Mouse (Mus musculus): ENCODE results near the gene Rheb. TPM values are rescaled to one million over a fixed set of nuclear protein-coding genes. Genes with fewer than 3 reads are reported as not detected.
A peak's percentile ranks its signal among the peaks of the same experiment; 100 is the strongest.
"Not testable (repeated sequence)": the region's sequence is repeated elsewhere in the genome, so short reads cannot be mapped to it uniquely, and the experiment has no call there.

Rheb gene
- polyA plus RNA-seq, 2 experiments from 2014 or later, result 72.8 to 96.1 TPM

DNA sequence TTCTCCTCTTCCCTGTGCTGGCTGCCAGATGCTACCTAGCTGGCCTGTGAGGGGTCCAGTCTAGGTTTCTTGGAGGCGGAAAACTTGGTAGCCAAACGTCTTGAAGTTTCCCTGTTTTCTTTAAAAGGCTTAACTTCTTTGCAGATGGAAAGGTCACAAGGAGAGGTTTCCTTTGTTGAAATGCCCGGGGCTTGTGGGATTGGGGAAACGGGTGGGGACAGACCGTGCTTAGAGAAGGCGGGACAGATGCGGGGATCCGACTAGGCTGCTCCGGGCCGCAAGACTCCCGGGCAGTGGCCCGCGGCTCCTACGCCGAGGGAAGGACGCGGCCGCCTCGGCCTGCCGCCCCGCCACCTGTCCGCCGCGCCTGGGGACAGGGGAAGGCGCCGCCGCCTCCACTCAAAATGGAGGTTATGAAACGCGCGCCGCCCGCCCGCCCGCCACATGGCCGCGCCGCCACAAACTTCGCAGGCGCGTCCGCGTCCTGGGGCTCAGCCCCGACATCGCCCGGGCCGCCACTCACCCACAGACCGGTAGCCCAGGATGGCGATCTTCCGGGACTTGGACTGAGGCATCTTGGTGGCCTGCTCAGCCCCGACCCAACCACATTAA is 656 bp downstream of the Rheb start:
- peak; percentile 7 for ATAC-seq

DNA sequence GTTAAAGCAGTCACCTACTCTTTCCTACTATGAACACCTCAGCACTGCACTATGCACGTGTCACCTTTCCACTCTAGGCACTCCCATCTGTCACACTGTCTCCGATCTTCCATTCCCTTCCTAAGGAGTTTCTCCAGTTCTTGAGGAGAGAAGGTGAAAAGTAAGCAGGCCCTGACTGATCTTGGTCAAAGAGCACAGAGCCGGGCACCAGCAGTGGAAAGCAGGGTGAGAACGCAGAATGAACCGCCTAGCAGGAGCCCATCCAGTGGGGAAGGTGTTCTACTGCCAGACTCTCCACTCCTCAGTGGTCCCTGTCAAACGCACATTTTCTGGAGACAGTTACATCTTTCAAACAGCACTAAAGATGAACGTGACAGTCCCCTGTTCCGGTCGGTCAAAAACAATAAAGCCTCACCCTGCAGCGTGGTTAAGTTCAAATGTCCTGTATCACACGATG is 1.4 kb downstream of the Rheb start:
- ATAC-seq, result no peak

GRCm38 (mm10) chr5:24834491-24834890 is 7.9 kb downstream of the Rheb start:
- no peak for ATAC-seq

GRCm38 (mm10) chr5:24831912-24832311 is 10.5 kb downstream of the Rheb start:
- ATAC-seq, result no peak

GRCm38 (mm10) chr5:24828446-24828845 is 14.0 kb downstream of the Rheb start:
- ATAC-seq, result no peak

DNA sequence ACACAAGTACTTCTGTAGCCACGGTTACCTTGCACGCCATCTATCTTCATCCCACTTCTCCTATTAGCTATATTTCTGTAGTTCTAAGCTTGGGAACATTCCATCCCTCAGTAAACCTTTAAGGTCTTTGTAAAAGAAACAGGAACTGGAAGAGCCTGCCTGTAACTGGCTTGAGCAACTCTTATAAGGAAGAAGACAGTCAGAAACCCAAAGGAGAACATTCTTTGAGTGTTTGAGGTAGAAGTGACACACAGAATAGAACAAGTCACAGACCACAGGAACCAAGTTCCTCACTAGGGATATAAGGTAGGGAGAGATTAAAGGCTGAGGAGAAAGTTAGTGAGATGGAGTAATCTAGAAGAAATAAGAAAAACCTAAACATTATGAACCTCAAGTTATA is 15.3 kb downstream of the Rheb start:
- no peak for ATAC-seq

GRCm38 (mm10) chr5:24826056-24826770 is 16.2 kb downstream of the Rheb start:
- no peak for ATAC-seq

- ATAC-seq, result peak; percentile 52
Observed at GRCm38 (mm10) chr5:24825365-24826055, 16.9 kb downstream of the Rheb start.

- peak; percentile 32 for ATAC-seq
Observed at GRCm38 (mm10) chr5:24823864-24824405, 18.5 kb downstream of the Rheb start.

DNA sequence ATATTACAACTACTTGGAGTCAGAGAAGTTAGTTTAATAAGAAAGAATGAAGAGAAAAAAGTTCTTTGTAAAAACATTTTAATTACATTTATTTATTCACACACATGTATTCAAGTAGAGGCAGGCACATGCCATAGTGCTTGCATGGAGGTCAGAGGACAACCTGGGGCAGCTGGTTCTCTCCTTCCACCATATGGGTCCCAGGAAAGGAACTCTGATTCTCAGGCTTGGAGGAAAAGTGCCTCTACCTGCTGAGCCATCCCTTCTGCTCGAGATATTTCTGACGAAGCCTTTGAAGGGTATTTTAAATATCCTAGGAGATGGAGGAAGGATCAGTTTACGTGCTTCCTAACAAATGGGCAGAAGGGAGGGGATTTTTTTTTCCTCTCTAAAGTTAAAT is 19.6 kb downstream of the Rheb start:
- no peak for ATAC-seq

DNA sequence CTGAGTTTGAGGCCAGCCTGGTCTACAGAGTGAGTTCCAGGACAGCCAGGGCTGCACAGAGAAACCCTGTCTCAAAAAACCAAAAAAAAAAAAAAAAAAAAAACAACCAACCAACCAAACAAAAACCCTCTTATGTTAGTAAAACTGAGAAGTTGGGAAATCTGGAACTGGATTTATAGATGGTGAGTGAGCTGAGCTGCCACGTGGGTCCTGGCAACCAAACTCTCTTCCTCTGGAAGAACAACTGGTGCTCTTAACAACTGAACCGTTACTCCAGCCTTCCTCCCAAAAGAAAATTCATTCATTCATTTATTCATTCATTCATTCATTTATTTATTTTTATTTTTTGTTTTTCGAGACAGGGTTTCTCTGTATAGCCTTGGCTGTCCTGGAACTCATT is 20.2 kb downstream of the Rheb start:
- not testable (repeated sequence) for ATAC-seq

DNA sequence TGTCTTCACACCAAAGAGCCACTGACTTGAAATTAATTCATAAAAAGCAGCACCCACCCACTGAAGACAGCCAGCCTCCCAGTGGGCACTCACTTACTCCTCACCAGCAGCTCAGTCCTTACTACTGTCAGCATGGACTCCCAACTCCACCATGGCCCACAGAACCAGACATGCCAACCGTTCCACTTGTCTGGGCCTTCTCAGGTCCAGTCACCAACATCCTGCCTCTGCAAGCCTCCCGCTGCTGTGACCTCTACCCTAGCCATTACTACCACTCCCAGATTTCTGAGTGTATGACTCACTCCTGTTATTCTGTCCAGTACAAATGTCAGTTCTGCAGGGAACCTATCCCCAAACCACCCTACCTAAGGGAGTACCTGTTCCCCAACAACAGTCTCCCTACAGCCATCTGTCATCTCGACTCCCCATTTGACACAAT is 21.0 kb downstream of the Rheb start:
- no peak for ATAC-seq

GRCm38 (mm10) chr5:24820627-24821026 is 21.8 kb downstream of the Rheb start:
- no peak for ATAC-seq

GRCm38 (mm10) chr5:24817191-24817590 is 25.2 kb downstream of the Rheb start:
- no peak for ATAC-seq

DNA sequence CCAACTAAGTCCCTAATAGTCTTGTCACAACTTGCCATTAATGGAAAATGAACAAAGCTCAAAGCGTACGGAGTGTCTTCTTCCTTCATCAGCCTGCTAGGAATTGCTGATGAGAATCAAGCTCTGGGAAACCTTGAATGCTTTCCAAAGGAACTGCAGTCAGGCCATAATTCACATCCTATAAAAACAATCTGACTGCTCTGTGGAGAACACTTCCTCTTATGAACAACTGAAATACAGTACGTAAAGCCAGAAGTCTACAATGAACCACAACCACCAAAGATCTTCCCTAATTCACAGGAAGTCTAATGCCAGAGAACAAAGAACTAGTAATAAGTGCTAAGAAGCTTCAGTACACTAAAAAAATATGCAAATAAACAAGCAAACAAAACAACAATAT is 28.5 kb downstream of the Rheb start:
- ATAC-seq, result no peak

- ATAC-seq, result no peak
Observed at GRCm38 (mm10) chr5:24813005-24813404, 29.4 kb downstream of the Rheb start.

- ATAC-seq, result no peak
Observed at GRCm38 (mm10) chr5:24805222-24805621, 37.2 kb downstream of the Rheb start.

- ATAC-seq, result no peak
Observed at GRCm38 (mm10) chr5:24804661-24805060, 37.8 kb downstream of the Rheb start.

GRCm38 (mm10) chr5:24801841-24802624 is 40.4 kb downstream of the Rheb start:
- no peak for ATAC-seq

DNA sequence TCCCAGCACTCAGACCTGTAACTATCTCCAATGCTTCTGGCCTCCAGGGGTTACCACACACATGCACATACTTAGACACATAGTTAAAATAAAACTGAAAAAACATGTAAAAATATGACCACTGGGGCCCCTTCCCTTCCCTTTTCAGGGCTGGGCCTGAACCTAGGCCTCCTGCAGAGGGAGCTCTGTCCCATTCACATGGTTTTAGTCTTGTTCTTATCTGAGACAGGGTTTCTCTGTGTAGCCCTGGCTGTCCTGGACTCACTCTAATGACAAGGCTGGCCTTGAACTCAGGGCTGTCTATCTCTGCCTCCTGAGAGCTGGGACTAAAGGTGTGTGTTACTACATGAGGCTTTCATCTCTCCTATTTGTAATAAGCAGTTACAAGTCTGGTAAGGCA is 42.0 kb downstream of the Rheb start:
- ATAC-seq, result peak; percentile 62

DNA sequence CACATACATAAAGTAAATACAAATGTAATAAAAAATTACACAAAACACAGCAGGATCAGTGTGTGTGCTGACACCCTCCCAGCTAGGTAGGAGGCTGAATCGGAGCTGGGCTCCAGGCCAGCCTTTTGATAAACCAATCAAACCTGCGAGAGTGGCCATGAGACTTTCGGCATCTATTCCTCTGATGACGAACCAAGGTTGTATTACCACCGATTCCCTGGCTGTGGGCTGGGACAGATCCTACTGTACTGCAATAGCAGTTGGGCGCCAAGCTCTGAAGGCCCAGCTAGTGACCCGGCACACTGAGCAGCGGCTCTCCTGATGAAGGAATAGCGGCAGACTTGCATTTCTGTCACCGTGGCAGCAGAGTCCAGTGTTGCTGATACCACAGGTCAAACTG is 43.8 kb downstream of the Rheb start:
- ATAC-seq, result no peak

- ATAC-seq, result no peak
Observed at GRCm38 (mm10) chr5:24797858-24798257, 44.6 kb downstream of the Rheb start.

- no peak for ATAC-seq
Observed at GRCm38 (mm10) chr5:24792961-24793360, 49.5 kb downstream of the Rheb start.
